Mouse (Mus musculus): ENCODE data around the gene Dclk3. TPM values are rescaled to one million over a fixed set of nuclear protein-coding genes. Genes with fewer than 3 reads are reported as not detected.

Dclk3 gene
- polyA plus RNA-seq, 1 experiment, result not detected

- Histone ChIP-seq H3K4me3 (ENCODE audit: insufficient read depth, low read depth, low read length) (no peak overlapping the region), H3K4me1 (ENCODE audit: control insufficient read depth, insufficient read depth, insufficient read length, low read length) (no peaks in the 10 kb centered on the region), H3K27ac (replicated peaks; ENCODE audit: low read depth, low read length) (no peak overlapping the region)
Observed at GRCm38 (mm10) chr9:111493490-111493889, 54.6 kb downstream of the Dclk3 start.

GRCm38 (mm10) chr9:111495561-111495960 is 56.7 kb downstream of the Dclk3 start:
- H3K27ac ChIP-seq (replicated peaks; ENCODE audit: low read depth, low read length), result no peak overlapping the region
- no peak overlapping the region for H3K4me3 ChIP-seq (ENCODE audit: insufficient read depth, low read depth, low read length)
- no peaks in the 10 kb centered on the region for H3K4me1 ChIP-seq (ENCODE audit: control insufficient read depth, insufficient read depth, insufficient read length, low read length)

- Histone ChIP-seq H3K4me3 (ENCODE audit: insufficient read depth, low read depth, low read length) (no peak overlapping the region), H3K4me1 (ENCODE audit: control insufficient read depth, insufficient read depth, insufficient read length, low read length) (no peaks in the 10 kb centered on the region), H3K27ac (replicated peaks; ENCODE audit: low read depth, low read length) (no peak overlapping the region)
Observed at GRCm38 (mm10) chr9:111497074-111497811, 58.4 kb downstream of the Dclk3 start.

DNA sequence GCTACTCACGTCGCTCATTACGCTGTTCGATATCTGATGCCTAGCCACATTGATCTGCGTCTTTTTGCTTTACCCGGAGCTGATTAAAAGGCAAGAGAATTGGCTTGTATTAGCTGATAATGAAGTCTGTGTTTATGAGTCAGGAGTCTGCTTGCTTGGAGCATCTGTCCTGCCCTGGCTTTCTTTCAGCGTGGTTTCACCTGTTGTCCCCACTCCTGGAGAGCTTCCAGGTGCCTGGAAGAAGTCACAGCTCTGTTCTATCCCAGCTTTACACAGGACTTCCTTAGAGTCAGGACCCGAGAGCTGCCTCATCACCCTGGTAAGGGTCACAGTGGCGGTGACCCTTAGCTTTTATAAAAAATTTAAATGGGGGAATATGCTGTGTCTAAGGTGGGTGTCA is 61.3 kb downstream of the Dclk3 start:
- Histone ChIP-seq H3K4me3 (ENCODE audit: insufficient read depth, low read depth, low read length) (no peak overlapping the region), H3K4me1 (ENCODE audit: control insufficient read depth, insufficient read depth, insufficient read length, low read length) (no peaks in the 10 kb centered on the region), H3K27ac (replicated peaks; ENCODE audit: low read depth, low read length) (no peak overlapping the region)

DNA sequence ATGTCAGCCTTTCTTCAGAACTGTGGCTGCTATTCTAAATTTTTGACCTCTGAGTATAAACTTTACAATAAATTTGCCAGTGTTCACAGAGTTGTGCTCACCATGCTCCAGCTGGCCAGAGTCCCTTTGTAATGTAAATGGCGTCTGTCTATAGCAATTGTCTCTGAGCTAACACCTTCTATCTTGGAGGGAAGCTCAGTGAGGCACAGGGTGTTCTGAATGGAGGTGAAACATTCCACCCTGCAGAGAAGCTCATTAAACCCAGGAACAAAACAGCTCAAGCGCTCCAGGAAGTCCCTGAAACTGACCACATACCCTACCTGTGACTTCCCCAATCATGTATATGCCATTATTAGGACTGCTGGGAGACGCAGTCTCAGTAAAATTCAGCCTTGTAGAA is 67.2 kb downstream of the Dclk3 start:
- Histone ChIP-seq H3K27ac (replicated peaks; ENCODE audit: low read depth, low read length) (no peak overlapping the region), H3K4me1 (ENCODE audit: control insufficient read depth, insufficient read depth, insufficient read length, low read length) (no peaks in the 10 kb centered on the region), H3K4me3 (ENCODE audit: insufficient read depth, low read depth, low read length) (no peak overlapping the region)

GRCm38 (mm10) chr9:111514586-111515473 is 75.9 kb downstream of the Dclk3 start:
- Histone ChIP-seq H3K4me3 (ENCODE audit: insufficient read depth, low read depth, low read length) (no peak overlapping the region), H3K4me1 (ENCODE audit: control insufficient read depth, insufficient read depth, insufficient read length, low read length) (no peaks in the 10 kb centered on the region), H3K27ac (replicated peaks; ENCODE audit: low read depth, low read length) (no peak overlapping the region)

DNA sequence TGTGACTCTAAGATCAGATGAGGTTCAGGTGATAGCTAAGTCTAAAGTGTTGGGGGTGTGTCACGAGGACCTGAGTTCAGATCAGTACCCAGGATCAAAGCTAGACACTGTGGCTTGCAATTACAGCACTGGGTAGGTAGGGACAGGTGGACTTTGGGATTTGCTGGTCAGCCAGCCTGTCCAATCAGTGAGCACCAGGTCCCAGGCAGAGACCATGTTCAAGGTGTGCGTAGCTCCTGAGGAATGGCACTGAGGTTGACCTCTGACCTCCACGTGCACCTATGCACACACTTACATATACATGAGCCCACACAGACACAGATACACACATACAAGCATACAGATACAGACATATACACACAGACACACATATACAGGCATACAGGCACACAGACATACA is 76.7 kb downstream of the Dclk3 start:
- Histone ChIP-seq H3K4me1 (ENCODE audit: control insufficient read depth, insufficient read depth, insufficient read length, low read length) (no peaks in the 10 kb centered on the region), H3K27ac (replicated peaks; ENCODE audit: low read depth, low read length) (no peak overlapping the region), H3K4me3 (ENCODE audit: insufficient read depth, low read depth, low read length) (no peak overlapping the region)

- H3K4me1 ChIP-seq (ENCODE audit: control insufficient read depth, insufficient read depth, insufficient read length, low read length), result no peaks in the 10 kb centered on the region
- H3K4me3 ChIP-seq (ENCODE audit: insufficient read depth, low read depth, low read length), result no peak overlapping the region
- no peak overlapping the region for H3K27ac ChIP-seq (replicated peaks; ENCODE audit: low read depth, low read length)
Observed at GRCm38 (mm10) chr9:111522226-111522625, 83.3 kb downstream of the Dclk3 start.

GRCm38 (mm10) chr9:111523111-111523510 is 84.2 kb downstream of the Dclk3 start:
- no peak overlapping the region for H3K27ac ChIP-seq (replicated peaks; ENCODE audit: low read depth, low read length)
- H3K4me3 ChIP-seq (ENCODE audit: insufficient read depth, low read depth, low read length), result no peak overlapping the region
- H3K4me1 ChIP-seq (ENCODE audit: control insufficient read depth, insufficient read depth, insufficient read length, low read length), result no peaks in the 10 kb centered on the region

DNA sequence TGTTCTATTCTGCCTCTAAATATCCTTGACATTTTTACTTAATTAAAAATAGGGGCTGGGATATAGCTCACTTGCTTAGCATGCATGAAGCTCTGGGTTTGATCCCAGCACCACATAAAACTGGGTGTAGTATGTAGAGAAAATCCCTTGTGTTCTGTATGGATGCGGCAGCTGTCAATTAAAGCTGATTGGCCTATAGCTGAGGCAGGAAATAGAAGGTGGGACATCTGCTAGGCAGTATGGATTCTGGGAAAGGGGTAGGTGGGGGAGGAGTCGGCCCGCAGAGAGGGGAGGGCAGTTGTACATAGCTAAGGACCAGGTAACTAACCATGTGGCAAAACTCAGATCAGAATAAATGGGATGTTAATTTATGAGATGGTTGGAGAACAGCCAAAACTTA is 85.0 kb downstream of the Dclk3 start:
- Histone ChIP-seq H3K4me1 (ENCODE audit: control insufficient read depth, insufficient read depth, insufficient read length, low read length) (no peaks in the 10 kb centered on the region), H3K27ac (replicated peaks; ENCODE audit: low read depth, low read length) (no peak overlapping the region), H3K4me3 (ENCODE audit: insufficient read depth, low read depth, low read length) (no peak overlapping the region)

DNA sequence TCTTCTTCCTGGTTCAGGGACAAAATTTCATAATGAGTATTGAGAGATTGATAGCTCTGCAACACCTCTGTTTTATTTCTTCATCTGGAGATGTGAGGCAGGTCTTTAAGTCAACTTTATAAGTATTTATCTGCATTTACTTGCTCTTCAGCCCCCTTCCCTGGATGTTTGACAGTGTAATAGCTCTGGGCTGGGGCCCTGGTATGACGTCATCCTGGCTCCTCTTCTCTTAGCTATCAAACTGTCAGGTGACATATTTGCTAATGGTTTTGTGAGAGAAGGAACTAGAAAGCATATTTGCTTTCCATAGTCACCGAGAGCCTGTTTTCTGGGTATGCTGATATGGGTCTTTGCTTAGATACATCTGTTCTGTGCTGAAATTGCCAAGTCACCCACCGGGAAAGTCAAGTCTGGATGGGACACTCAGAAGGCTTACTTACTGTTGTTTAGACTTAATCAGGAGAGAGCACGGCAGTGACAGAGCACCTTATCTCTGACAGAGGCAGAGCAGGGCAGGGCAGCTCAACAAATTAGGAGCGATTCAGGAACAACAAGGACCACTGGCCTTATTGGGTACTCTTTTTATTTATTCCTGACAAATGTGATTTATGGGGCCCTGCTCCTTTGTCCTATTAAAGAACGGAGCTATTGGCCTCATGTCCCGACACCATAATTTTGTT is 96.0 kb downstream of the Dclk3 start:
- no peak overlapping the region for H3K27ac ChIP-seq (replicated peaks; ENCODE audit: low read depth, low read length)
- H3K4me1 ChIP-seq (ENCODE audit: control insufficient read depth, insufficient read depth, insufficient read length, low read length), result no peaks in the 10 kb centered on the region
- H3K4me3 ChIP-seq (ENCODE audit: insufficient read depth, low read depth, low read length), result no peak overlapping the region

DNA sequence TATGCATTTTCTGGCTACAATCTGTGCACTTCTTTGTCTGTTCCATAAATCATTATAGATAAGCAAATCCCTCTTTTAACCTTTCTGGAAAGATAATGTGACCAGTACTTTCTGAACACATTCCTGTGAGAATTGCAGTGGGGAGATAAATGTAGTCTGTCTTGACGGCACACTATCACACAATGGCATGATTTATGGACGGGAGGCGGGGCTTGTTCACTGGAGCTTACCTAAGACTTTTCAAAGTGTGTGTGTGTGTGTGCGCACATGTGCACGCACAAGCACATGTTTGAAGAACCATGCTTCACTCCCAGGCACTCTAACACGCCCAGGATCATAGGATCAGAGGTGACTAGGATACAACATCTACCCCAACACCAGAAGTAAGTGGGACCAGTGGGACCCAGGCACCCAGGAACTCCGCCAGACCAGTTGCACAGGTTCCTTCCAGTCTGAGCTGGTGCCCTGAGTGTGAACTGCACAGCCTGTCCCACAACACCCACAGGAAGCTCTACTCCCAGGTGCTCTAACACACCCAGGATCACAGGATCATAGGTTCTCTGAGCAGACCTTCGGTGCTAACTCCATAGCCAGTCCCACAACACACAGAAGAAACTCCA is 96.7 kb downstream of the Dclk3 start:
- H3K4me3 ChIP-seq (ENCODE audit: insufficient read depth, low read depth, low read length), result no peak overlapping the region
- H3K27ac ChIP-seq (replicated peaks; ENCODE audit: low read depth, low read length), result no peak overlapping the region
- H3K4me1 ChIP-seq (ENCODE audit: control insufficient read depth, insufficient read depth, insufficient read length, low read length), result no peaks in the 10 kb centered on the region

Data from brown adipose tissue, adult 24 weeks (tissue).